Mouse (Mus musculus): Measurements from ENCODE around the gene Gm3411. TPM values are rescaled to one million over a fixed set of nuclear protein-coding genes. Genes with fewer than 3 reads are reported as not detected.
"Not testable (repeated sequence)": the region's sequence is repeated elsewhere in the genome, so short reads cannot be mapped to it uniquely, and the experiment has no call there.

Gene Gm3411
- polyA plus RNA-seq (2012; rRNA removed), result 0.06 and 0.51 TPM in 2 replicates

GRCm38 (mm10) chr14:6286931-6287715 lies at the start of gene Gm3411:
Gene Gm3411, minus strand, starts transcription at chr14:6287250.
- peak; percentile 9 for DNase-seq
- H3K4me3 ChIP-seq (ENCODE audit: control insufficient read depth, insufficient read depth, low read length); H3K27me3 ChIP-seq (ENCODE audit: control insufficient read depth, insufficient read depth, low read length); H3K4me1 ChIP-seq (replicated peaks; ENCODE audit: control insufficient read depth, insufficient read depth, low read length); H3K27ac ChIP-seq (ENCODE audit: control insufficient read depth, insufficient read depth, low read length); H3K36me3 ChIP-seq (ENCODE audit: control insufficient read depth, insufficient read depth, low read length): not testable (repeated sequence)
- WGBS, result 6% methylated on average over 50 of the region's 57 CpGs

DNA sequence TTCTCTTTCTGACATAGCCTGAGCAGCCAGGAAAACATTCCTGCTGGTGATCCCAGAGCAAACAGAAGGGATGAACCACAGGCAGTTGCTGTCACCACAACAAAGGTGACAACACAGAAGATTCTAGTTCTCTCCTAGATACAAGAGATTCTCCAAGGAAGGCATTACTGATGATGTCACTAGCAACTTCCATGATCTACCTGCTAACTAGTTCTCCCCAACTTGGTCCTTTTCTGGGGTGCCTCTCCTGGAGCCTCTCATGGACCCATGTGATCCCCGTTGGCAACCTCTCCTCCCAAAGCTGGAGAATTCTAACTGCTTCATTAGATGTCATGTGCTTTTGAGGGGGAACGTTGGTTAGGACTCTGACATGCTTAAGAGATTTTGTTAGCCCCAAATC lies 17.7 kb upstream of the Gm3411 start, which contains the start of gene Gm21103:
TSS of gene Gm21103 (minus strand) at position 101 of the 400 bp plus-strand sequence.
- H3K27ac ChIP-seq (ENCODE audit: control insufficient read depth, insufficient read depth, low read length); DNase-seq; H3K4me1 ChIP-seq (replicated peaks; ENCODE audit: control insufficient read depth, insufficient read depth, low read length); H3K27me3 ChIP-seq (ENCODE audit: control insufficient read depth, insufficient read depth, low read length); H3K36me3 ChIP-seq (ENCODE audit: control insufficient read depth, insufficient read depth, low read length); H3K4me3 ChIP-seq (ENCODE audit: control insufficient read depth, insufficient read depth, low read length): not testable (repeated sequence)
- 91% methylated on average over 2 of the region's 2 CpGs for WGBS

GRCm38 (mm10) chr14:6219192-6219591 lies 67.9 kb downstream of the Gm3411 start, which contains the start of gene Gm21560:
Gene Gm21560, minus strand, starts transcription at chr14:6219292.
- not testable (repeated sequence) for H3K4me1 ChIP-seq (replicated peaks; ENCODE audit: control insufficient read depth, insufficient read depth, low read length); H3K36me3 ChIP-seq (ENCODE audit: control insufficient read depth, insufficient read depth, low read length); H3K4me3 ChIP-seq (ENCODE audit: control insufficient read depth, insufficient read depth, low read length); H3K27ac ChIP-seq (ENCODE audit: control insufficient read depth, insufficient read depth, low read length); DNase-seq; H3K27me3 ChIP-seq (ENCODE audit: control insufficient read depth, insufficient read depth, low read length)
- WGBS, result 81% methylated on average over 2 of the region's 2 CpGs

Other genes starting within 250 kb of the Gm3411 start
- gene Gm6337, start 229.0 kb downstream of the Gm3411 start, polyA plus RNA-seq (2012; rRNA removed), result 0.11 TPM in 1 of 2 replicates, not detected in the other
- 0.05 TPM in 1 of 2 replicates, not detected in the other for gene Gm8206, start 193.3 kb downstream of the Gm3411 start, polyA plus RNA-seq (2012; rRNA removed)
- gene Gm3468, start 178.6 kb downstream of the Gm3411 start, polyA plus RNA-seq (2012; rRNA removed), result 0.19 and 0.53 TPM in 2 replicates
- not detected in 2 replicates for gene Gm3476, start 161.4 kb downstream of the Gm3411 start, polyA plus RNA-seq (2012; rRNA removed)
- gene Gm21560, start 68.0 kb downstream of the Gm3411 start, polyA plus RNA-seq (2012; rRNA removed), result 0.04 TPM in 1 of 2 replicates, not detected in the other
- not detected in 2 replicates for gene Gm21103, start 17.6 kb upstream of the Gm3411 start, polyA plus RNA-seq (2012; rRNA removed)
- gene Gm3618, start 56.4 kb upstream of the Gm3411 start, polyA plus RNA-seq (2012; rRNA removed), result not detected in 2 replicates
- not detected in 2 replicates for gene Gm16440, start 103.1 kb upstream of the Gm3411 start, polyA plus RNA-seq (2012; rRNA removed)
- 0.35 TPM in 1 of 2 replicates, not detected in the other for gene Gm3591, start 125.2 kb upstream of the Gm3411 start, polyA plus RNA-seq (2012; rRNA removed)
- not detected in 2 replicates for gene Gm3594, start 157.4 kb upstream of the Gm3411 start, polyA plus RNA-seq (2012; rRNA removed)